Mouse (Mus musculus) effector memory CD4-positive, alpha-beta T cell, adult 5 months (primary cell): ENCODE measurements around the gene 2310046K23Rik. TPM values are rescaled to one million over a fixed set of nuclear protein-coding genes. Genes with fewer than 3 reads are reported as not detected.

ENCODE experiments used
- polyA plus RNA-seq: library from polyadenylated mRNA; unstranded; fragments of 100-300 nt; shearing (Covaris generic); gene quantifications from one replicate; pipeline ENCODE4 v1.2.1, GENCODE M21; 2017

Gene 2310046K23Rik
- polyA plus RNA-seq: not detected

DNA sequence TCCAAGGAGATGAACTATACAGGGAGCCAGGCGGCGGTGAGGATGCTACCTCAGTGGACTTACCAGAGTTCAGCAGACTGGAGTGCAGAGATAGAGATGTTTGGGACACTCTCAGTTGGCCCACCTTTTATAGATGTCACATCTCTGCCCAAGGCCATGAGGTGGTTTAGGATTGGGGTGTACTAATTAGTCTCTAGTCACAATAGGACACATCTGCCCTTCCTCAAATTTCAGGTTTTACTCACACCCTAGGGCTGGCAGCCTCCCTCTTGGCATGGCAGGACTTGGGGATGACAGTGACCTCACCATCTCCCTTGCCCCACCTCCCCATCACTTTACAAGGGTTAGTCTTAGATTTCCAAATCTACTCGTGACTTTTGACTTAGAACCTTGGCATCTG lies at the start of gene 2310046K23Rik:
TSS of gene 2310046K23Rik (minus strand) at position 101 of the 400 bp plus-strand sequence.

GRCm38 (mm10) chr3:92573449-92574041 lies 39.2 kb upstream of the 2310046K23Rik start, which contains the start of gene Ivl:
Ivl (minus strand) TSS chr3:92573735.

DNA sequence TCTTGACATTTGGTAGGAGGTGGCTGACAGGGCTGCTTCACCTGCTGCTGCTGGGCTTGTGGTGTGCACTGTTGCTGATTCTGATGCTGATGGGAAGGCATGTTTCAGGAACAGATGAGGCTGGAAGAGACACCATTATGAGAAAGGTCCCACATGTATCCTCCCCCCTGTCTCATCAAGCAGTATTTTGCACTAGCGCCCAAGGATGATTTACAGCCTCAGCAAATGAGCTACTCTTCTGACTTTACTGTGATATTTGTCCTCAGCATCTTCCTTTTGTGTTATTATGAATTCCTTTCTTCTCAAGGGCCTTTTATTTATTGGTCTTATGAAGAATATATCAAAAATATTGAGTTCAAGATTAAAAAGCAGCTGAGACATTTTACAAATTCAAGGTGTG lies 33.9 kb downstream of the 2310046K23Rik start, which contains the start of gene Sprr4:
TSS of gene Sprr4 (minus strand) at position 101 of the 400 bp plus-strand sequence.

DNA sequence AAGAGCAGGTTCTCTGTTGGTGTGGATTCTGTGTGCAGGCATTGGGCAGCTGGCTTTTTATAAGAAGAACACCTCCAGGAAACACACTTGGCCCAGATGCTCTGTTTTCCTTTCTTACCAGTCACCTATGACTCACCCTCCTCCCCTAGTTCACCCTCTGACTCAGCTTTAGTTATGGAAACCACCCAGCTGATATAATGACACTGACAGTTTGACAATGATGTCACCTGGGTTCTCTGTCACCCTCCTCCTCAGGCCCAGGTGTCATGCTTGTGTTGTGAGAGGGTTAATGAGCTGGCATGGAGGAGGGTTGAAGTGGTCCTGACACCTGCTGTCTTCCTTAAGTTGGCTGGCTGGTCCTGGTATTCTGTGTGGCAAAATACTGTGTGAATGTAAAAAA lies 48.4 kb downstream of the 2310046K23Rik start, which contains the start of gene Sprr1a:
TSS of gene Sprr1a (minus strand) at position 33 of the 400 bp plus-strand sequence.

Other genes with a start within 250 kb of the 2310046K23Rik start
- not detected for gene Sprr2a3, start 249.1 kb downstream of the 2310046K23Rik start, polyA plus RNA-seq
- not detected for gene Sprr2b, start 217.9 kb downstream of the 2310046K23Rik start, polyA plus RNA-seq
- not detected for gene Sprr2d, start 195.4 kb downstream of the 2310046K23Rik start, polyA plus RNA-seq
- gene Sprr2e, start 182.4 kb downstream of the 2310046K23Rik start, polyA plus RNA-seq: not detected
- gene Sprr2f, start 169.3 kb downstream of the 2310046K23Rik start, polyA plus RNA-seq: not detected
- gene Sprr2h, start 148.8 kb downstream of the 2310046K23Rik start, polyA plus RNA-seq: not detected
- gene Sprr2i, start 126.5 kb downstream of the 2310046K23Rik start, polyA plus RNA-seq: not detected
- gene Sprr2j-ps, start 116.4 kb downstream of the 2310046K23Rik start, polyA plus RNA-seq: not detected
- 27.2 TPM for gene Gm9774, start 105.1 kb downstream of the 2310046K23Rik start, polyA plus RNA-seq
- gene Sprr2k, start 101.9 kb downstream of the 2310046K23Rik start, polyA plus RNA-seq: not detected
- gene Sprr1b, start 95.7 kb downstream of the 2310046K23Rik start, polyA plus RNA-seq: not detected
- not detected for gene Sprr3, start 75.8 kb downstream of the 2310046K23Rik start, polyA plus RNA-seq
- gene Sprr1a, start 48.6 kb downstream of the 2310046K23Rik start, polyA plus RNA-seq: not detected
- gene Sprr4, start 34.0 kb downstream of the 2310046K23Rik start, polyA plus RNA-seq: not detected
- gene Ivl, start 39.2 kb upstream of the 2310046K23Rik start, polyA plus RNA-seq: not detected
- not detected for gene Smcp, start 54.5 kb upstream of the 2310046K23Rik start, polyA plus RNA-seq
- not detected for gene 2210017I01Rik, start 73.0 kb upstream of the 2310046K23Rik start, polyA plus RNA-seq
- gene Lce6a, start 87.1 kb upstream of the 2310046K23Rik start, polyA plus RNA-seq: not detected
- not detected for gene Lce1a1, start 113.8 kb upstream of the 2310046K23Rik start, polyA plus RNA-seq
- gene Lce1b, start 122.4 kb upstream of the 2310046K23Rik start, polyA plus RNA-seq: not detected
- gene Lce1a2, start 135.8 kb upstream of the 2310046K23Rik start, polyA plus RNA-seq: not detected
- gene Lce1c, start 144.7 kb upstream of the 2310046K23Rik start, polyA plus RNA-seq: not detected
- not detected for gene Lce1d, start 152.7 kb upstream of the 2310046K23Rik start, polyA plus RNA-seq
- gene Lce1e, start 174.6 kb upstream of the 2310046K23Rik start, polyA plus RNA-seq: not detected
- not detected for gene Lce1f, start 185.8 kb upstream of the 2310046K23Rik start, polyA plus RNA-seq
- not detected for gene Gm38119, start 204.6 kb upstream of the 2310046K23Rik start, polyA plus RNA-seq
- gene Lce1g, start 217.8 kb upstream of the 2310046K23Rik start, polyA plus RNA-seq: not detected
- not detected for gene Lce1h, start 230.6 kb upstream of the 2310046K23Rik start, polyA plus RNA-seq
- not detected for gene Lce1i, start 244.4 kb upstream of the 2310046K23Rik start, polyA plus RNA-seq